Mouse (Mus musculus): ENCODE measurements around the gene Sema7a. TPM values are rescaled to one million over a fixed set of nuclear protein-coding genes. Genes with fewer than 3 reads are reported as not detected.

Gene Sema7a
- total RNA-seq, 1 experiment from 2014 or later, result 4.3 TPM

DNA sequence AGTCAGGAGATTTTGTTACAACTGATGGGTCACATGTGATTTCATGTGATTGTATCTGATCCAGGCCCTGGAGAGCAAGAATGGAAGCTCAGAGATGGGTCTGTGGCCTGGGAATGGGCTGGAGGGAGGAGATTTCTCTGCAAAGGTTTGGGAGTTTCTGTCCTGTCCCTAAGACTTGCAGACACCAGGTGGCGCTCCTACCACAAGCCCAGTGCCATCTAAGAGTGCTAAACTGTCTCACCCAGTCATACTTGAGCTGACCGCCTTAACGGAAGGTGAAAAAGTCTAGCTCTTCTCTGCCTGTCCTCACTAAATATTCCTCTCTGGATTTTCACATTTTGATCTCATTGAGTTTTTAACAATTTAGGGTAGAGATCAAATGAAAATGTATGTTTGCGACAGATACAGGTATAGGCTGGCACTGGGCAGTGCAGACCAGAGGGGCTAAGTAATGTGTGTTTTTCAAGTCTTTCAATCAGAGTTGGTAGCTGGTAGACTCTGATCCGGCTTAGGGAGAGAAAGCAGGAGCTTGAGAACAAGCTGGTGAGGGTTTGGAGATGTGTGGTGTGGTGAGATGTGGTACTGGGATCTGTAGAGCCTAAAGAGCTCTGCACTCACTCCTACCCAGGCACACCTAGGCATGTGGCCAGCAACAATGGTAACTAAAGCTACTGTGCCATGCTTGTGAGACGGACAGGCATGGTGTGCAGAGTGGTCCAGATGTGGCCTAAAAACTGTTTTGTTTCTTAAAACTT, 4.1 kb upstream of the Sema7a start:
- peak; percentile 58 to 65; a peak in 3 of 4 replicates for ATAC-seq (replicated peaks in 1 of 2; ENCODE audit: insufficient read depth in 1 of 2, low FRiP score in 2 of 2, low TSS enrichment in 1 of 2, low read depth in 1 of 2, poor library complexity in 2 of 2, severe bottlenecking in 2 of 2)

DNA sequence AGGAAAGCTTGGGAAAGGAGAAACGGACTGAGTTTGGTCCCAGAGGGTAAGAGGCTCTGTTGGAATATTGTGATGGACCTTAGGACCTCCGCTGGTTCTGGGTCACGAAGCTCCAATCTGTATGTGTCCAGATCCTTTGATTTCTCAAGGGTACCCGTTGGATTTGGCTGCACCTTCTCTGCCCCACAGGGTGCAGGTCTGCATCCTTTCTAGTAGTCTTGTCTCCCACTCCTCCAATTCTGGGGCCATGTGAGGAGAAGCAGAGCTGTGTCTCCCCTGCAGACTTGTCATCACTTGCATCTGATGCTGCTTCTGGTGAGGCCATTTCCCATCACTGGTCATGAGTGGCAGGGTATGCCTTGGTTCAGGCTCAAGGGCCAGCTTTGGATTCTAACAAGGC, 2.7 kb upstream of the Sema7a start:
- ATAC-seq (replicated peaks in 1 of 2; ENCODE audit: insufficient read depth in 1 of 2, low FRiP score in 2 of 2, low TSS enrichment in 1 of 2, low read depth in 1 of 2, poor library complexity in 2 of 2, severe bottlenecking in 2 of 2), result no peak

DNA sequence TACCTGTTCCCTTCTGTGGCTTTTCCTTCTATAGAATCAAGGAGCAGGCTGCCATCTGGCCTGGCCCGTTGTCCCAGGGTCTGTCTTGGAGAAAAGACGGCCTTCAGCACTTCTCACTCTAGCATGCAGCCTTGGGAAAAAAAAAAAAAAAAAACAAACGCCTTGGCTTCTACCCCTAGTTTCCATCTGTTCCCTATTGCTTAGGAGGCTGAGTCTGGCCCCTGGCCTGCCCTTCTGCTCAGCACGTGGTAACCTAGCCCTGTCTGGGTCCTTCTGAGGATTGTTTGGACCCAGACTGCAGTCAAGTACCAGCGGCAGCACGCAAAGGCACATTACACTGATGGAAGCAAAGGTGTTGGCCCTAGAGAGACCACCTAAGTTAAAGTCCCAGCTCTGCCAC, 2.3 kb upstream of the Sema7a start:
- ATAC-seq (replicated peaks in 1 of 2; ENCODE audit: insufficient read depth in 1 of 2, low FRiP score in 2 of 2, low TSS enrichment in 1 of 2, low read depth in 1 of 2, poor library complexity in 2 of 2, severe bottlenecking in 2 of 2), result no peak

DNA sequence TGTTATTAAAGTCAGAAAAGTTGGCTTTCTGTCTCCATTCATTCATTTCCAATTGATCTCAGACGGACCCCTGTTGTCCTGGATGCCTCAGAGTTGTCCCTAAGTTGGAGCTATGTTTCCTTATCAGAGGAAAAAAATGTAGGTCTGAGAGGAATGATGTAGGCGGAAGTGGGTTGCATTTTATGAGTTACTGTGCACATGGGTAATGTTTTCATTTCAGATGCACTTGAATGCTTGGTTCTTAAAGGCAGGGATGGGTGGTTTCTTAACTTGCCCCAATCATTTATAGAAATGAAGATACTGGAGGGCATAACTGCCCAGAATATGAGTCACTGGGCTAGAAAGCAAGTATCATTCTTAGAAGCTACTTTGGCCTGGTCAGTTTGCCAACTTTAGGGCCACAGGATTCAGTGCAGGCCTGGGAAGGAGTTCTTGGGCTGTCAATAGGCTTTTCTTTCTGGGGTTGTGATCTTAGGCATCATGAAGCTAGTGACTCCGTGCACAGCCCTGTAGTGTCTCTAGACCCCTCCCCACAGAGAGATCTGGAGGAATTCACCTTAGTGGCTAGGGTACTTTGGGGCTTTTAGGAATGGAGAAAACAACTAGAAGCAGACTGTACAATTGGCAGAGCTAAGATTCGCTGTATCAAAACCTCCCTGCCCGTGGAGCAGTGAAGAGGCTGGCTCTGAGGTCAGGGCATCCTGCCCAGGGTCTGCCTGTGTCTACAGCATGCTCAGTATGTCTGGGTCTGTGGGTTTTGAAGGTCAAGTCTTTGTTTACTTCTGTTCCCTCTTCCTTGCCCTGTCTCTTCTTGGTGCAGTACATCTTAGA, 1.5 kb upstream of the Sema7a start:
- no peak for ATAC-seq (replicated peaks in 1 of 2; ENCODE audit: insufficient read depth in 1 of 2, low FRiP score in 2 of 2, low TSS enrichment in 1 of 2, low read depth in 1 of 2, poor library complexity in 2 of 2, severe bottlenecking in 2 of 2)

DNA sequence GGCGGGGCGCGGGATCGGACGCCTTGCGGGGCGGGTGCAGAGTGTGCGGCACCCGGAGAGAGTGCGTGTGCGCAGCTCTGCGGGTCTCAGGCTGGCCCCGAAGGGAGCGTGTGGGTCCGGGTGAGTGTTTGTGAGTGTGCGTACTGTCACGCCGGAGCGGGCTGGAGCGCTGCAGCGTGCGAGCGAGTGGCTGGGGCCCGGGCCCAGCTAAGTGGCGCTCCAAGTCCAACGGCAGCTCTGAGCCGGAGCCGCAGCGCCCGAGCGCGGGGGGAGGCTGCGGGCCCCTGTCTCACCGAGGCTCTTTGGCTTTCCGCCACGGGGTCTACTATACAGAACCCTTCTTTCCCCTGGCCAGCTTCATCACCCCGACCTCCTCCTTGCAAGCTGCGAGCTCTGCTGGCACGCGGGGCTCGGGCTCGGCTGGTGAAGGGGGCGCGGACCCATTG, 460 bp downstream of the Sema7a start:
- no peak for ATAC-seq (replicated peaks in 1 of 2; ENCODE audit: insufficient read depth in 1 of 2, low FRiP score in 2 of 2, low TSS enrichment in 1 of 2, low read depth in 1 of 2, poor library complexity in 2 of 2, severe bottlenecking in 2 of 2)

DNA sequence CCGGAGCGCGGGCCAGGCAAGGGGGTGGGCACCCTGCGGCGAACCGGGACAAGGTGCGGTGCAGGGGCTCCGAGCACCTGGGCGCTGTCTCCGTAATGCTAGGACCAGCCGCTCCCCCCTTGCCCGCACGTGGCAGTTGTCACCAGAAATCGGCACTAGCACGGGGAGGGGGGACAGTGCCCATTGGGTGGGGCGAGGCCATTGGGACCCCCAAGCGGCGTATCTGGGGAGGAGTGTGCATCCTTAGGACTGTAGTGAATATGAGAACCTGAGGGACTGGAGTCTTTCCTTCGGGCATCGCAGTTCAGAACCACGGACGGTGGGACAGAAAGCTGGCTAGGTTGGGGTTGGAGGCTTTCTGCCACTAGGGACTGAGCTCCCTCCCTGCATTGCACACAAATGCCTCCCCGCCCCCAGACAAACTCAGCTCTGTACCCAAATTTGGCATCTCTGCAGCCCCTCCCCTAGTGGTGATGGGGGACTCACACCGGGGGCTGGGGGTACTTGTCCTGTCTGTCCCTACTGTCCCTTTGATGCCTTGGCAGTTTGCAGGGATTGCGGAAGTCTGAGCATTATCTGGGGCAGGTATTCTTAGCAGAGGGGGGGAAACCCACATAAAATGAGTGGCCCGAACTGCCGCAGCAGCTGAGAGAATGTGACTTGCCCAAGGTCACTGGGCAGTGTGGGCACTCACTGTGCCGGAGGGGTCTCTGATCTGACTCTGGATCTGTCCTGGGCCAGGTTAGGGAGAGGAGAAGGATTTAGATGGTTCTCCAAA, 1.1 kb downstream of the Sema7a start:
- ATAC-seq (replicated peaks in 1 of 2; ENCODE audit: insufficient read depth in 1 of 2, low FRiP score in 2 of 2, low TSS enrichment in 1 of 2, low read depth in 1 of 2, poor library complexity in 2 of 2, severe bottlenecking in 2 of 2), result no peak

DNA sequence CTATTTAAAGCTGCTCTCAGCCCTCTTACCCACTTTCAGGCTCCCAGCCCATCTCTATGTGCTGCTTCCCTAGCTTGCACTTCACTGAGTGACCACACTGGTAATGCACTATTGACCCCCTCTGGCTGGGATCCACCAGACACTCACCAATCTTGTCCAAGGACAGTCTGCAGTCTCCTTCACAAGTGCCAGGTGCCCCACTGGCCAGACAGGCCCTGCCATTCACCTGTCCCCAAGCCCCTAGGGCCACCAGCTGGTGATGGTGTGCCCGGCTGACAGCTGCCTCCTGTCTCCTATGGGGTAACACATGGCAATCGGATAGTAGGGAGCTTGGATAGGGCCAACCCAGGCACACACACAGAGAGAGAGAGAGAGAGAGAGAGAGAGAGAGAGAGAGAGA, 2.1 kb downstream of the Sema7a start:
- ATAC-seq (replicated peaks in 1 of 2; ENCODE audit: insufficient read depth in 1 of 2, low FRiP score in 2 of 2, low TSS enrichment in 1 of 2, low read depth in 1 of 2, poor library complexity in 2 of 2, severe bottlenecking in 2 of 2), result no peak

DNA sequence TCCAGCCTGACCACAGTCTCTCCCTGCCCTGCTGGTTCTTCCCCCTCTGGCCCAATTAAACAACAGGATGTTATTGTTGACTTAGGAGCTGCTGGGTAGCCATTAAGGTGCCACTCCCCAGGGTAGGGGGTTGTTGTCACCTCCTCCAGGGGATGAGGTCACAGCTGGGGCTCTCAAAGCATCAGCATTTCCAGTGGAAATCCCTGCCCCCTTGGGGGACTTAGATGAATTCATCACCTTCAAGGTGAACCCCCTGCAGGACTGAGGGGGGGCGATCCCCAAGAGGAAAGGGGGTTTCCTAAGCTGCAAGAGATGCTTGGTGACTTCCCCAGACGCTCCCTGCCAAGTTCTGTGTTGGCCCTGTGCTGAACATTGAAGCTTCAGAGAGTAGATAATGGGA, 3.2 kb downstream of the Sema7a start:
- no peak for ATAC-seq (replicated peaks in 1 of 2; ENCODE audit: insufficient read depth in 1 of 2, low FRiP score in 2 of 2, low TSS enrichment in 1 of 2, low read depth in 1 of 2, poor library complexity in 2 of 2, severe bottlenecking in 2 of 2)

DNA sequence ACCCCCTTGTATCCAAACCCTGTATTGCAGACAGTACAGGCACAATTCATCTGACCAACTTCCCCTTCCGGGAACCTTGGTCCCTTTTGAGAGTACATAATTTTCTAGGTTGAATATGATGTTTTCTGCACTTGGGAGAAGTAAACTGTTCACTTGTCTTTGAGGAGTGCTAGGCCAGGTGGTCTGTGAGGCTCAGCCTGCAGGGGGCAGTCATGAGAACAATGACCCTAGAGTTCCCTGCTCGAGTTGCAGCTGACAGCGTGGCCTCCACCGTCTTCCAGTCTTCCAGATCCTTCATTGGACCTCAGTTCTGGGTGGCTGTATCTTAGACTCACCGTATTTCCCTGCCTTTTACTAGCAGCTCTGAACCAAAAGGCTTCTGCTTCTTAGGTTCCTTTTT, 4.7 kb downstream of the Sema7a start:
- ATAC-seq (replicated peaks in 1 of 2; ENCODE audit: insufficient read depth in 1 of 2, low FRiP score in 2 of 2, low TSS enrichment in 1 of 2, low read depth in 1 of 2, poor library complexity in 2 of 2, severe bottlenecking in 2 of 2), result peak; percentile 43 to 52; a peak in 3 of 4 replicates

DNA sequence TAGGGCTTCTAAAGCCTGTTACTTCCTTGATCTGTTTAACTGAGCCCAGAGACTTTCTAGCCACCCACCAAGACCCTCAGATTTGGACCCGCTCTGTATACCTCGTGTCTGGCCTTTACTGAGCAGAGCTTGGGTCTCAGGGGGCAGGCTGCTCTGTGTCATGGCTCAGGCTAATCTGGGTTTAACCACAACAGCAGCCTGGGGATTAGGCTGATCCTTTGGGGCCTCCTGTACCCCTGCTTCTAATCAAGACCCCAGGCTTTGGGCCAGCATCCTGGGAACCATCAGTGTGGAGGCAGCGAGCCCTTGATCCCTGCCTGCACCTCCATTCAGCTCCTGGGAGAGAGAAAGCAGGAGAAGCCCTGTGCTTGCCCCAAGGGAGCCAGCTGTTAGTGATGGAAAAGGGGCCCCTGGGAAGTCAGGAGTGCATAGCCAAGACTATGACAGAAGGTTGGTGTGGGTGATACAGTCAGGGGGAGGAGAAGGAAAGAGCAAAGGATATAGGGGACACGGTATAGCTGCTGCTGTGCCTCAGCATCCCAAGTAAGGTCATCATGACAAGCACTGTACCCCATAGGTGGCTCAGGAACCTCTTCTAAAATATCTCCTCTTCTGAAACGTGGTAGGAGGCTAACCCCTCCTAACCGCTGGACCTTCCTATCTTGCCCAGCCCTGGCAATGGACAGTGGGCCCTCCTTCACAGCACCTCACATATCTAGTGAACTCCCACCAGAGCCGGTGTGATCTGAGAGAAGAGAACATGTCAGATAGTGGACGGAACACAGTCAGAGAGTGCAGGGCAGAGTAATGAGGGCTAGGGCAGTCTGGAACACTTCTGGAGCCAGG, 6.1 kb downstream of the Sema7a start:
- no peak for ATAC-seq (replicated peaks in 1 of 2; ENCODE audit: insufficient read depth in 1 of 2, low FRiP score in 2 of 2, low TSS enrichment in 1 of 2, low read depth in 1 of 2, poor library complexity in 2 of 2, severe bottlenecking in 2 of 2)

DNA sequence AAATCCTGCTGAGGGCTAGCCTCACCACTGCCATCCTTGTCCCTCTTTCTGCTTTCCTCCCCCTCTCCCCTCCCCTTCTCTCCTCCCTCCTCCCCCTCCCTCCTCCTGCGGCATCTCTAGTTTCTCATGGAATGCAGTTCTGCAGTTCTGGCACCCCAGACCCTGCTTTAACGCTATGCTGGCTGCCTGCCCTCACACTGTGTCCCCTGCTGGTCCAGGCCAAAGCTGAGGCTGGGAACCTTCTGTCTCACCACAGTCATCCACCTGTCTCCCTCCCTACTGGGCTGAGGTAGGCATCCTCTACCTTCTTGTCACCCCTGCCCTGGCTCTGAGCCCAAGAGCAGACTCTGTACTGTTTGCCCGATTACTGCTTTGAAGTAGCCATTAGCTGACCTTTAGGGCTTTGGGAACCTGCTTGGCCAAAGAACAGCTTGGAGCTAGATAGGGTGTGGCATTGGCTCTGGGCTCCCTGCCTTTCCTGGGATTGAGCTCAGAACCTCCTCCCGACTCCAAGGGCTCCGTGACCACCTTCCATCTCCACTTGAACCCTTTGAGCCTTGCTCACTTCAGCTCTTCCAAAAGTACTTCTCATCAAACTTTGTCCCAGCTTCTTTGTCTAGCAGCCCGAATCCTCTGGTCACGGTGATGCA, 7.6 kb downstream of the Sema7a start:
- ATAC-seq (replicated peaks in 1 of 2; ENCODE audit: insufficient read depth in 1 of 2, low FRiP score in 2 of 2, low TSS enrichment in 1 of 2, low read depth in 1 of 2, poor library complexity in 2 of 2, severe bottlenecking in 2 of 2), result no peak

DNA sequence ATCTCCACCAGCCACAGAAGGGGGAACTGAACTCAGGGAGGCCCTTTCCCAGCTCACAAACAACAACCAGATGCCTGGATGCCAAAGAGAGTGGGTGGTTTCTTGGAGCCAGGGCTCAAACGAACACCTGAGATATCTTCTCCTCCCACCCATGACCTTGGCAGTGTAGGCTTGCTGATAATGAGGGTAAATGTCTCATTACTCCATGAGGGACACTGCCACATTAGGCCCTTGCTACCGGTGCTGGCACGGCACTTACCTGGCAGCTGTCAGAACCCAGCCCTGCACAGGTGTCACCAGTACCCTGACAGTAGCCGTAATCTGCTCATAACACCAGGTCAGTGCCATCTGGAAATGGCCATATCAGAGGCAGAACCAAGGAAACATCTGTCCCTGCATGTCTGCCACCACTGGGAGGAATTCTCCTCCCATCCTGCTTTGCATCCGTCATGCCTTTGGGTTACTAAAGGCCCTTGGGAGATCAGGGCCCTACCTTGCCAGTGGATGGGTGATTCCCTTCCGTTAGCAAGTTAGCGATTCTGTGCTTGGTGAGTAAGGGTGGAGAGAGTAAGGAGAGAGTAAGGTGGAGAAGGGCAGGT, 8.5 kb downstream of the Sema7a start:
- no peak for ATAC-seq (replicated peaks in 1 of 2; ENCODE audit: insufficient read depth in 1 of 2, low FRiP score in 2 of 2, low TSS enrichment in 1 of 2, low read depth in 1 of 2, poor library complexity in 2 of 2, severe bottlenecking in 2 of 2)

DNA sequence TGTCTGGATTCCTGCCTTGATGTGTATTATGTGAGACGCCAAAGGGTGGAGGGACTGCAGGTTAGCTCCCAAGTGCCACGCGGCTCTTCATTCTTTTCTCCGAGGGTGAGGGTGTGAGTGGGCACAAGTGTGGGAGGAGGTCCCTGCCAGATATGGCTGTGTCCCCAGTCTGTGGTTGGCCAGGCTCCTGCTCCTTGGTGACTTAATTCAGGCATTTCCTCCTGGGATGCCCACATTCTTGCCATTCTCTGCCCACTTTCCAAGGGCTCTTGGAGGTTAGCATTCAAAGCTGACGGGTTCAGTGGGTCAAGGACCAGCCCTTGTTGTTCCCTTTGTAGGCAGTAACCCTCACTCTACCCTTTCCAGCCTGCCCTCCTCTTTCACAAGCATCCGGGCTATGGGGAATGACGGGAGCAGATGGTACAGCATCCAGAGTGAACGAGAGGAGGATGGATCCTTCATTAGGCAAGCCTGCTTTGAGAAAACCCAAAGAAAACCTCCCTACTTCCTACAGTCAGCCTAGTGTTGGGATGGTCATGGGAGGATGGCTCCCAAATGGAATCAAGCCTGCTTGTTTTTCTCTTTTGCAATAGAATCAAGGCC, 9.3 kb downstream of the Sema7a start:
- ATAC-seq (replicated peaks in 1 of 2; ENCODE audit: insufficient read depth in 1 of 2, low FRiP score in 2 of 2, low TSS enrichment in 1 of 2, low read depth in 1 of 2, poor library complexity in 2 of 2, severe bottlenecking in 2 of 2), result no peak

DNA sequence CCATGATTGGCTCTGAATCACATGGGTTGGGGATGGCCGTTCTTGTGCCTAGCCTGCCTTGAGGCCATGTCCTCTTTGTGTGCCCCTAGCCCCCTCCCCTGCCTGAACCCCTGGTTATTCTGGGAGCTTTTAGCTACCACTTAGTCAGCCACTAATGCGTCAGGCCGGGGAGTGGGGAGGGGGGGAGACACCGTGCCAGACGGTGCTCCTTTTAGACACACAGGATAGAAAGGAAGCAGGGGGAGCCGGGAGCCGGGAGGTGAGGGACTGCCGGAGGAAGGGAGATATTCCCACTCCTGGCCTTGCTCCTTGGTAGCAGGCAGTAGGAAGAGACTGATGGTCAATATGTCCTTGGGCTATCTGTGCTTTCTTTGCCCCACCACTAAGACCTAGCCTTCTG, 10.0 kb downstream of the Sema7a start:
- ATAC-seq (replicated peaks in 1 of 2; ENCODE audit: insufficient read depth in 1 of 2, low FRiP score in 2 of 2, low TSS enrichment in 1 of 2, low read depth in 1 of 2, poor library complexity in 2 of 2, severe bottlenecking in 2 of 2), result no peak

DNA sequence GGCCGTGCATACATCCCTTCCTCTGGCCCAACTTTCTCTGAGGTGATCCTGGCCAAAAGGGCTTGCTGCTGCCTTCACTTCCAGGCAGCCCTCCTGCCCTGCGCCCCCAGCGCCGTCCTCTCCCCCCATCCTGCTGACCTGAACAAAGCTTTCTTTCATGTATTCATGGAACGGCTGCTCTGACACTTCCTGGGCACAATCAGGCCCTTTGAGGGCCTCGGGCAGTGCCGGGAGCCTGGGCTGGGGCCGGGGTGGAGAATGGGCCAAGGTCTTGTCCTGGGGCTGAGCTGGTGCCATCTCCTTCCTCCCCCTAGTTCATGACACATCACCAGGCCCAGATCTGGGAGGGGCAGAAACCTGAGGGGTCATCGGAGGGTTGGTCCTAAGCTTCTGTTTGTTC, 10.6 kb downstream of the Sema7a start:
- no peak for ATAC-seq (replicated peaks in 1 of 2; ENCODE audit: insufficient read depth in 1 of 2, low FRiP score in 2 of 2, low TSS enrichment in 1 of 2, low read depth in 1 of 2, poor library complexity in 2 of 2, severe bottlenecking in 2 of 2)

DNA sequence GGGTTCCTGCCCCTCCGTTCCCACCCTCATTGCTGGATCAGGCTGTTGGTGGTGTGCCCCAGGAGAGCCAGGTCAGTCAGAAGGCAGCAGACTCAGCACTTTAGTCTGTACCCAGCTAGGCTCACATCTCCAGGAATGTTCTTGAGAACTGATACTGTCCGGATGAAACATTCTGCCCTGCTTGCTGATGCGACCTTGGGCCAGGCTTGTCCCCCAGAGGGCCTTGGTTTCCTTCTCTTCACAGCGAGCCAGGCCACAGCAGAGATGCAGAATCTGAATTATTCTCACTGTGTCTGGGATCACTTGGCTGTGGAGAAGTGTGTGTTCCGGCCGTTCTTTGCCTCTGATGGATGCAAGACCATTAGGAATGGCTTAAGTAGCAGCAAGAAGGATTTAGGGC, 12.1 kb downstream of the Sema7a start:
- ATAC-seq (replicated peaks in 1 of 2; ENCODE audit: insufficient read depth in 1 of 2, low FRiP score in 2 of 2, low TSS enrichment in 1 of 2, low read depth in 1 of 2, poor library complexity in 2 of 2, severe bottlenecking in 2 of 2), result no peak
